Mouse (Mus musculus): ENCODE results near the gene Eif4e1b. TPM values are rescaled to one million over a fixed set of nuclear protein-coding genes. Genes with fewer than 3 reads are reported as not detected.
A peak's percentile ranks its signal among the peaks of the same experiment; 100 is the strongest.

Gene Eif4e1b
- not detected for total RNA-seq (2022)

GRCm38 (mm10) chr13:54783698-54784097 lies at the start of gene Eif4e1b:
Gene Eif4e1b, plus strand, starts transcription at chr13:54783998.
- no peak for DNase-seq (ENCODE audit: low spot score)

GRCm38 (mm10) chr13:54736931-54737330 lies 46.9 kb upstream of the Eif4e1b start:
- DNase-seq (ENCODE audit: low spot score): no peak

- DNase-seq (ENCODE audit: low spot score): no peak
These were observed 46.1 kb upstream of the Eif4e1b start for GRCm38 (mm10) chr13:54737488-54738212.

- DNase-seq (ENCODE audit: low spot score): no peak
These were observed 45.6 kb upstream of the Eif4e1b start for GRCm38 (mm10) chr13:54738213-54738601.

- DNase-seq (ENCODE audit: low spot score): no peak
These were observed 37.7 kb upstream of the Eif4e1b start for GRCm38 (mm10) chr13:54746110-54746509.

- no peak for DNase-seq (ENCODE audit: low spot score)
These were observed 36.9 kb upstream of the Eif4e1b start for GRCm38 (mm10) chr13:54746896-54747295.

GRCm38 (mm10) chr13:54748190-54748589 lies 35.6 kb upstream of the Eif4e1b start:
- DNase-seq (ENCODE audit: low spot score): no peak

GRCm38 (mm10) chr13:54748721-54749060 lies 35.1 kb upstream of the Eif4e1b start:
- DNase-seq (ENCODE audit: low spot score): no peak

GRCm38 (mm10) chr13:54749061-54749863 lies 34.5 kb upstream of the Eif4e1b start:
- no peak for DNase-seq (ENCODE audit: low spot score)

- no peak for DNase-seq (ENCODE audit: low spot score)
These were observed 33.9 kb upstream of the Eif4e1b start, which contains the start of gene Gprin1 for GRCm38 (mm10) chr13:54749864-54750411. Gene Gprin1, minus strand, starts transcription at chr13:54749874.

GRCm38 (mm10) chr13:54750699-54751098 lies 33.1 kb upstream of the Eif4e1b start:
- no peak for DNase-seq (ENCODE audit: low spot score)

- no peak for DNase-seq (ENCODE audit: low spot score)
These were observed 31.1 kb upstream of the Eif4e1b start for GRCm38 (mm10) chr13:54752656-54753055.

- DNase-seq (ENCODE audit: low spot score): no peak
These were observed 30.1 kb upstream of the Eif4e1b start for GRCm38 (mm10) chr13:54753733-54754132.

GRCm38 (mm10) chr13:54754169-54755080 lies 29.4 kb upstream of the Eif4e1b start:
- DNase-seq (ENCODE audit: low spot score): no peak

GRCm38 (mm10) chr13:54755201-54755830 lies 28.5 kb upstream of the Eif4e1b start:
- no peak for DNase-seq (ENCODE audit: low spot score)

GRCm38 (mm10) chr13:54756156-54756712 lies 27.6 kb upstream of the Eif4e1b start:
- no peak for DNase-seq (ENCODE audit: low spot score)

GRCm38 (mm10) chr13:54757093-54757830 lies 26.5 kb upstream of the Eif4e1b start:
- DNase-seq (ENCODE audit: low spot score): no peak

GRCm38 (mm10) chr13:54758045-54758755 lies 25.6 kb upstream of the Eif4e1b start:
- DNase-seq (ENCODE audit: low spot score): peak; percentile 36

- no peak for DNase-seq (ENCODE audit: low spot score)
These were observed 24.9 kb upstream of the Eif4e1b start for GRCm38 (mm10) chr13:54758756-54759470.

Measured in heart, adult 8-10 months (tissue).